Mouse (Mus musculus): ENCODE results near the gene Adamts17.

DNA sequence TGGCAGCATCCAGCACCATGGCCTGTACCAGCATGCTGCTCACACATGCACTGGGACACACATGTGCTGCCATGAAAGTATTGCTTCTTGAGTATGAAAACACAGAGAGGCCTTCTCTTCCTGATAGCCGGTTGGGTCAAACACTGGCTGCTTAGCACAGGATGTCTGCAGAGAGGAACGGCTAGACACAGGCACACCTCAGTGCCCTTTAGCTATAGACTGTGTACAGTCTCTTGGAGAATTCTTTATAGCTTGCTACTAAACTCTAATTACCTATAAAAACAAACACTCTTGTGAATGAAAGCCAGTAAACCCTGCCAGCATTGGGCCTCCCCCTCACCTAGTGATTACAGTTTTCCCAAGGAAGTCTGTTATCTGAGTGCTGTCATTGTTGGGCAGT lies 131.4 kb downstream of the Adamts17 start:
- TF ChIP-seq MAX (IDR thresholded peaks at IDR 0.05; ENCODE audit: low read length) (no peak), TCF12 (IDR thresholded peaks at IDR 0.05; ENCODE audit: low read depth, low read length) (no peak), CTCF (IDR thresholded peaks at IDR 0.05 in 2 of 3, conservative IDR thresholded peaks at IDR 0.05 in 1 of 3; ENCODE audit: control insufficient read depth in 1 of 3, insufficient read depth in 1 of 3, low read depth in 2 of 3, low read length in 3 of 3, poor library complexity in 1 of 3, severe bottlenecking in 1 of 3) (no peak)

Data from MEL (cell line).